Mouse (Mus musculus) gastrocnemius, postnatal 14 days (tissue): ENCODE data around the gene Ptges. TPM values are rescaled to one million over a fixed set of nuclear protein-coding genes. Genes with fewer than 3 reads are reported as not detected.

Source experiments
- DNase-seq: peaks from one replicate; pipeline ENCODE4 v3.0.0; 2021; ENCODE audit warnings: mixed read lengths
- intact Hi-C: fragments of 180-260 bp; cut with DNase I; formaldehyde crosslinking; loops from one replicate; pipeline ENCODE4 v1.15.1; 2025; ENCODE audit warnings: low total_unique reads
- total RNA-seq, 2 experiments: library from RNA; stranded (reverse); gene quantifications; 2 replicates each; pipeline ENCODE4 v1.2.3; 2021

The Ptges gene
- total RNA-seq, 2 experiments from 2014 or later = 6.3 to 9.7 TPM

GRCm38 (mm10) chr2:30904231-30904630 is 25.4 kb downstream of the Ptges start:
- no peak for DNase-seq
- intact Hi-C loops = no loop called here

DNA sequence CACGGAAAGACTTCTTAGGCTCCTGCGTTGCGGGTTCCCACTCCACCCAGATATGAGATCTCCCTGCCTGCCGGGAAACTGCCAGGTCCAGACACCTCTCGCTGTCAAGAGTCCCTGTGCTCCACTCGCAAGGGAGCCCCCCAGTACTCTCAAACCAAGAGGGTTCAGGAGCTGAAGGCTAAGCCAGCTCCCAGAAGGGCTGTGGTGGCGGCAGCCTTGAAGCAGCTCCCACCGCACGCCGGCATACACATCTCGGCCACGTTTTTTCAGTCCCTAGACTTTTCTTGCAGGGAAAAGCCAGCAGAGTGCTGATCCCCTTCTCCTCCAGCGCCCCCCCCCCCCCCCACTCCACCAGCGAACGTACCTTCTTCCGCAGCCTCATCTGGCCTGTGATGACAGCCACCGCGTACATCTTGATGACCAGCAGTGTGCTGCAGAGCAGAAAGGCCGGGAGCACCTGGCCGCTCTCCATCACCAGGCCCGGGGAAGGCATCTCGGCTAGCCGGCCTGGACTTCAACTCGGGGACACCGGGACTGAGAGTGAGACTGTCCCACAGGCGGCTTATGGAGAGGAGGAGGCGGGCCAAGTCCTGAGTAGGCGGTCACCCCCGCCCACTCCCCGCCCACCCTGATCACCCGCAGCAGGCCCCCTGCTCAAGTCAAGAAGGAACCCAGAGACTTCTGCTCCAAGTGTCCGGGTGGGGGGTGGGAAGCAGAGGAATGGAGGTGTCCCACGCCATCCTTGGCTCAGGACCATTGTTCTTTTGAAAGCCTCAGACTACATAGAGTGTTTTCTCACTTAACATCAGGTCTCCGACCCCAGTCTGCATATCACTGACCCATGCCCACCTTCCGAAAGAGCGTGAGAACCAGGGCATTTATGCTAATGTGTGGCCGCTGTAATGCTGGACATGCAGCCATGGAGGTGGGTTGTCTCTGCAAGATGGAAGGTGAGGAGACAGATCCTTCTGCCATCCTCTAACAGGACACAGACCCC is 26.6 kb downstream of the Ptges start:
- intact Hi-C loops = no loop called here
- peak; percentile 54 for DNase-seq

DNA sequence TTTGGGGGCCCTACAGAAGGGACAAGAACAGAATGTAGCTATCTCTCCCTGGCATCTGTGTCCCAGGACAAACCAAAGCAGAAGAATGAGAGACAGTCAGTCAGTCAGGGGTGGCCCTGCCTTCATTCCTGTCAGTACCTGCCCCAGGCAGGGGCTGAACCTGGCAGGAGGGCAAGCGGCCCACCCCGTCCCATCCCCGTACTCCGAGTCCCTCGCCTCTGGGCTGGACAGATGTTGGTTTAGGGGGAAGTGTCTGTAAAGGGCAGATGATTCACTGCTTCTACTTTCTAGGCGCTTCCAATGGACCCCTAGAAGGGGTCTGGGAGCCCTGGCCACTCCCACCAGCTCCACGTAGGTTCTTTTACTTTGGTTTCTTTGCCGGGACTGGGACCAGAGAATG is 27.4 kb downstream of the Ptges start:
- no peak for DNase-seq
- intact Hi-C loops = no loop called here

DNA sequence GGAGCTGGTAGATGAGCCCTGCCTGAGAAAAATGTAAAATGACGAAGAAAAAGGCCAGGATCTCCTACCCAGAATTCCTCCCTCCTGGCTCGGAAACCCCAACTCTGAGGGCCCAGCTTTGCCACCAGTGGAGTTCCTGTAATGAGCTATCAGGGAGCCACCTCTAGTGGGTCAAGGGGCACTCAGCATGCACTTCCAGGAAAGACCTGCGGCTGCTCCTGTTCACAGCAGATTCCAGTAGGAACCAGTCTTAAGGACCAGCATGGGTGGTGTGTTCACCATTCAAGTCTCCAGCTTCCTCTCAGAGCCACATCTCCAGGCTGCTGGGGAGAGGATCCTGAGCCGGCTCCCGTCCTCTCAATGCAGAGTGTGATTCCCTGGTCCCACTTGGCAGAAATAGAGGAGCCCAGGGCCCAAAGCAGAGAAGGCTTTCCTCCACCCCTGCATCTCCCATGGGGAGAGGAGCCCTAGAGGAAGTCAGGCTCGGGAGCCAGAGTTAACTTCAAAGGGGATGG is 28.0 kb downstream of the Ptges start:
- DNase-seq = no peak
- intact Hi-C loops = no loop called here

GRCm38 (mm10) chr2:30899397-30900069 is 30.1 kb downstream of the Ptges start:
- intact Hi-C loops = no loop called here
- DNase-seq = no peak

- DNase-seq = no peak
- intact Hi-C loops = no loop called here
Measured at GRCm38 (mm10) chr2:30897291-30897690, 32.4 kb downstream of the Ptges start.

- no peak for DNase-seq
- intact Hi-C loops = no loop called here
Measured at GRCm38 (mm10) chr2:30893946-30894345, 35.7 kb downstream of the Ptges start.

DNA sequence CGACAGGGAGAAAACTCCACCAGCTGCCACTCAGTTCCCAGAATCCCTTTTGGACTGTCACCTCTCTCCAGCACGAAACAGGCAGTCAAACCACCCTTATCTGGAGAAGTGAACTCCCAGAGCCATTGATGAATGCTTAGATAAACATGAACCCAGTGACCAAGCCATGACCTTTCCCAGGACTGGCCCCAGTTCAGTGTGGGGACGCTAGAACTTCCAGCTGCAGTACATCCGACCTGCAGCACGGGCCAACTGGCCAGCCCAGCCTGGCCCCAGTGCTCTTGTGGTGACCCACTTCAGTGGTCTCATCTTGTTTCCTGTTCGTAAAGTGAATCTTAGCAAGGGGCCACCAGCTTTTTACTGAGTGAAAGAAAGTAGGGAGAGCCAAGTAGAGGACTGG is 36.3 kb downstream of the Ptges start:
- DNase-seq = peak; percentile 45
- intact Hi-C loops = no loop called here

- intact Hi-C loops = loop anchor here (2.0 kb wide), 1 partner anchor 44 kb away; no protein-coding TSS in a partner anchor
- peak; percentile 41 for DNase-seq
Measured at GRCm38 (mm10) chr2:30891002-30891401, 38.7 kb downstream of the Ptges start.

DNA sequence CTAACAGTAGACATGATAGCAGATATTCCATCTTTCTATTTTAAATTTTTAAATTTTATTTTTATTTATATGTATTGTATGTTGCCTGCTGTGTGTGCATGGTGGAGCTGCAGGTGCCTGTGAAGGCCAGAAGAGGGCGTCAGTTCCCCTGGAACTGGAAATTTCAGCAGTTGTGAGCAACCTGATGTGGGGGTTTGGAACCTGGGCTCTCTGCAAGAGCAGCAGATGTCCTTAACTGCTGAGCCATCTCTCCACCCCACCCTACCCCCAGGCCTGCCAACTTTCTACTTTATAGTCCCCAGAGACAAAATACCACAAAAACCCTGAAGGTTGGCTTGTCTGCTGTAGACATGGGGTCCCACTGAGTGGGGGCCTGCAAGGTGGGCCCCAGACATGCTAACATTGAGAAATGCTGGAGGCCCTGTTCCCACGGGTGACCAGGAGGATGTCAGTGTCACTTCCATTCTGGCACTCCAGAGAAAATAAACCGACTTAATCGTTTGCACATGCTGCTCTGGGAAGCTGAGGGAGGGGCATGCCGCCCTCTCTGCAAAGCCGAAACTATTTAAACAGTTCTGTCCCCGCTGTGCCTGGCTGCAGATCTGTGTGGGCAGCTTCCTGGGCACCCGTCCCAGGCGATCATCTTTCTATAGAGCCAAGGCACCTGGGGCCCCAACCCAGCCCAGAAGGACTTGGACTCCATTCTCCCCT is 44.1 kb downstream of the Ptges start:
- peak; percentile 74 for DNase-seq

GRCm38 (mm10) chr2:30884852-30885373 is 44.8 kb downstream of the Ptges start:
- intact Hi-C loops = no loop called here
- DNase-seq = no peak

More for the DNA sequence above, 44.1 kb downstream of the Ptges start:
- intact Hi-C loops = no loop called here

GRCm38 (mm10) chr2:30881215-30881614 is 48.4 kb downstream of the Ptges start:
- intact Hi-C loops = no loop called here
- DNase-seq = no peak

DNA sequence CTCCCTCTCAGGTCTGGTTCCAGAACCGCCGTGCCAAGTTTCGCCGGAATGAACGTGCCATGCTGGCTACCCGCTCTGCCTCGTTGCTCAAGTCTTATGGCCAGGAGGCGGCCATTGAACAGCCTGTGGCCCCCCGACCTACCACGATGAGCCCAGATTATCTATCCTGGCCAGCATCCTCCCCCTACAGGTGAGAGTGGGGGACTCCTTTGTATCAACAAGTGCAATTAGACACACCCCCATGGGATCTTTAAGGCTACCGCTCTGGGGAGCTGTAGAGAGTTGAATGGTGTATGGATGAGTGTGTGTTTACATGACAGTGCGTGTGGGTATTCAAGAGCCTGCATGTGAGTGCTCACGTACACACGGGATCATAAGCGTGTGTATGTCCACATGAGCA is 50.2 kb downstream of the Ptges start:
- intact Hi-C loops = no loop called here

DNA sequence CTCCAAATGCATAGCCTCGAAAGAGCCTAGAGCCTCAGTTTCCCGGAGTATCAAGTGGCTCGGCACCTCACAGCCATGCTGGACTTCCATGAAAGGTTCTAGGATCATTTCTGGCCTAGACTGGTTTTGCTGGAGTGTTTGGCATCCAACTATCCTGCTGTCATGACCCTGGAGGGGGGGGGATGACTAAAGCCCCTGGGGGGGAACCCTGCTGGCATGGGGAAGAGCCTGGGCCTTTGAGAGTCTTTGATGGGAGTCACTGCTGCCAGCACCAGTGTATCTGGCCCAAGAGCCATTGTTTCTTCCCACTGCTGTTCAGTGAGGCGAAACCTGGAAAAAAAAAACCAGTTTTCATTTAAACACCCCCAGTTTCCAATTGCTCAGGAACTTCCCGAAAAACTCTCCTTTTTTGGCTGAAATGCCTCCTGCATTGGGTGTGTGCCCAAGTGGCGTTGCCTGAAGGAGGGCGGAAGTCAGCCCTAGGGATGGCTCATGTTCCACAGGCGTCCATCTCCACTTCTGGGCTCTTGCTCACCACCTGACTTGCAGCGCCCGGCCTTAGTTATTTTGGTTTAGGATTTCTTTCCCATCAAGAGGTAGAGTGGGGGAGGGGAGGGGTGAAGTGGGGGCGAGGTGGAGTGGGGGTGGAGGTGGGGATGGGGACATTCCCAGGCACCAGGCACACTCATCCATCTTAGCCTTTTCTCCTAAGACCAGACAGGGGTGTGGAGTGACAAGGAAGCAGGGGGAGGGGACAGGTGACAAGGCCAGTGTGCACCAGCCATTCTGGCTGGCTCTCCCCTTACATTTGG is 53.8 kb downstream of the Ptges start:
- intact Hi-C loops = no loop called here
- DNase-seq = peak; percentile 71

More for the DNA sequence above, 50.2 kb downstream of the Ptges start:
- DNase-seq = no peak

- DNase-seq = no peak
Measured at GRCm38 (mm10) chr2:30875096-30875495, 54.6 kb downstream of the Ptges start.

GRCm38 (mm10) chr2:30874445-30874844 is 55.2 kb downstream of the Ptges start:
- no peak for DNase-seq
- intact Hi-C loops = no loop called here

More at GRCm38 (mm10) chr2:30875096-30875495, 54.6 kb downstream of the Ptges start:
- intact Hi-C loops = no loop called here

DNA sequence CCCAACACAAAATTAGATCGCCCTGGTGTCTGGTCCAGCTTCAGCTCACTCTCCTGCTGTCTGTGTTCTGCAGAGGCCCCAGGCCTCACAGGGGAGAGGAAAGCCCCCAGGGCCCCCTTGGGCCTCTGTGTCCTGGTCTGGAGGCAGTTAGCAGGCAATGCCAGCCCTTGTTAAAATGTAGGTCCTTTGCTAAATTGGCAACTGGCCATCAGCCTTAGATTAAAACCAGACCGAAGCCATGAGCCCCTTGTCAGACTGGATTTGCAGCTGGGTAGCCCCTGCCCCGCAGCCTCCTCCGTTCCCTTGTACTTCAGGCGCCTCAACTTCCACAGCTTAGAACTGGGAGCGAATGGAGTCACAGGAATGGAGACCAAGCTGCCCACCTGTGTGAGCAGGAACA is 57.0 kb downstream of the Ptges start:
- intact Hi-C loops = no loop called here

GRCm38 (mm10) chr2:30870863-30871262 is 58.8 kb downstream of the Ptges start:
- intact Hi-C loops = no loop called here
- peak; percentile 65 for DNase-seq

More for the DNA sequence above, 57.0 kb downstream of the Ptges start:
- no peak for DNase-seq

GRCm38 (mm10) chr2:30865426-30865825 is 64.2 kb downstream of the Ptges start:
- no peak for DNase-seq
- intact Hi-C loops = no loop called here
